Mouse (Mus musculus): ENCODE data around the gene Cdh18. TPM values are rescaled to one million over a fixed set of nuclear protein-coding genes. Genes with fewer than 3 reads are reported as not detected.

Cdh18 gene
- polyA plus RNA-seq, 1 experiment from 2014 or later: 5.8 TPM

GRCm38 (mm10) chr15:22776346-22776745 lies 227.5 kb downstream of the Cdh18 start:
- H3K4me1 ChIP-seq (replicated peaks): no peaks in the 10 kb centered on the region
- no peak overlapping the region for H3K4me2 ChIP-seq
- H3K36me3 ChIP-seq: no peaks in the 10 kb centered on the region
- H3K9me3 ChIP-seq: no peaks in the 10 kb centered on the region
- H3K4me3 ChIP-seq: no peak overlapping the region
- WGBS: 89% methylated on average over 4 of the region's 4 CpGs
- H3K27ac ChIP-seq (replicated peaks): no peak overlapping the region
- H3K9ac ChIP-seq: no peak overlapping the region
- ATAC-seq (ENCODE audit: low read depth): no peak
- no peaks in the 10 kb centered on the region for H3K27me3 ChIP-seq

- no peaks in the 10 kb centered on the region for H3K9me3 ChIP-seq
- H3K4me1 ChIP-seq (replicated peaks): no peaks in the 10 kb centered on the region
- no peak overlapping the region for H3K4me2 ChIP-seq
- H3K36me3 ChIP-seq: no peaks in the 10 kb centered on the region
- no peak for ATAC-seq (ENCODE audit: low read depth)
- H3K27ac ChIP-seq (replicated peaks): no peak overlapping the region
- no peaks in the 10 kb centered on the region for H3K27me3 ChIP-seq
- H3K4me3 ChIP-seq: no peak overlapping the region
- WGBS: 54% methylated on average over 6 of the region's 6 CpGs
- no peak overlapping the region for H3K9ac ChIP-seq
Observed at GRCm38 (mm10) chr15:22789696-22790095, 240.9 kb downstream of the Cdh18 start.

GRCm38 (mm10) chr15:22791791-22792190 lies 243.0 kb downstream of the Cdh18 start:
- Histone ChIP-seq H3K4me3 (no peak overlapping the region), H3K4me1 (replicated peaks) (no peaks in the 10 kb centered on the region), H3K27ac (replicated peaks) (no peak overlapping the region), H3K9ac (no peak overlapping the region), H3K9me3 (no peaks in the 10 kb centered on the region), H3K36me3 (no peaks in the 10 kb centered on the region), H3K4me2 (no peak overlapping the region), H3K27me3 (no peaks in the 10 kb centered on the region)
- ATAC-seq (ENCODE audit: low read depth): no peak
- WGBS: 92% methylated on average over 3 of the region's 3 CpGs

- Histone ChIP-seq H3K9me3 (no peaks in the 10 kb centered on the region), H3K27me3 (no peaks in the 10 kb centered on the region), H3K4me3 (no peak overlapping the region), H3K36me3 (no peaks in the 10 kb centered on the region), H3K4me2 (no peak overlapping the region), H3K4me1 (replicated peaks) (no peaks in the 10 kb centered on the region), H3K9ac (no peak overlapping the region), H3K27ac (replicated peaks) (no peak overlapping the region)
- no peak for ATAC-seq (ENCODE audit: low read depth)
Observed at GRCm38 (mm10) chr15:22833127-22833526, 284.3 kb downstream of the Cdh18 start.

GRCm38 (mm10) chr15:22837173-22837572 lies 288.4 kb downstream of the Cdh18 start:
- H3K36me3 ChIP-seq: no peaks in the 10 kb centered on the region
- H3K4me2 ChIP-seq: no peak overlapping the region
- H3K4me1 ChIP-seq (replicated peaks): no peaks in the 10 kb centered on the region
- WGBS: 76% methylated on average over 1 of the region's 1 CpGs
- H3K9me3 ChIP-seq: no peaks in the 10 kb centered on the region
- no peak overlapping the region for H3K9ac ChIP-seq
- H3K27ac ChIP-seq (replicated peaks): no peak overlapping the region
- H3K27me3 ChIP-seq: no peaks in the 10 kb centered on the region
- H3K4me3 ChIP-seq: no peak overlapping the region
- no peak for ATAC-seq (ENCODE audit: low read depth)

GRCm38 (mm10) chr15:22857704-22858103 lies 308.9 kb downstream of the Cdh18 start:
- Histone ChIP-seq H3K4me3 (no peak overlapping the region), H3K9ac (no peak overlapping the region), H3K36me3 (no peaks in the 10 kb centered on the region), H3K4me2 (no peak overlapping the region), H3K4me1 (replicated peaks) (no peaks in the 10 kb centered on the region), H3K9me3 (no peaks in the 10 kb centered on the region), H3K27me3 (no peaks in the 10 kb centered on the region), H3K27ac (replicated peaks) (no peak overlapping the region)
- ATAC-seq (ENCODE audit: low read depth): no peak

- Histone ChIP-seq H3K27ac (replicated peaks) (no peak overlapping the region), H3K4me3 (no peak overlapping the region), H3K36me3 (no peaks in the 10 kb centered on the region), H3K9me3 (no peaks in the 10 kb centered on the region), H3K9ac (no peak overlapping the region), H3K4me2 (no peak overlapping the region), H3K27me3 (no peaks in the 10 kb centered on the region), H3K4me1 (replicated peaks) (no peaks in the 10 kb centered on the region)
- ATAC-seq (ENCODE audit: low read depth): no peak
- WGBS: 70% methylated on average over 1 of the region's 1 CpGs
Observed at GRCm38 (mm10) chr15:22870679-22871078, 321.9 kb downstream of the Cdh18 start.

- Histone ChIP-seq H3K9ac (no peak overlapping the region), H3K27ac (replicated peaks) (no peak overlapping the region), H3K4me1 (replicated peaks) (no peaks in the 10 kb centered on the region), H3K9me3 (no peaks in the 10 kb centered on the region), H3K36me3 (no peaks in the 10 kb centered on the region), H3K4me2 (no peak overlapping the region), H3K27me3 (no peaks in the 10 kb centered on the region), H3K4me3 (no peak overlapping the region)
- WGBS: 78% methylated on average over 4 of the region's 4 CpGs
- no peak for ATAC-seq (ENCODE audit: low read depth)
Observed at GRCm38 (mm10) chr15:22897724-22898123, 348.9 kb downstream of the Cdh18 start.

GRCm38 (mm10) chr15:22898208-22898607 lies 349.4 kb downstream of the Cdh18 start:
- H3K9me3 ChIP-seq: no peaks in the 10 kb centered on the region
- no peak overlapping the region for H3K9ac ChIP-seq
- no peaks in the 10 kb centered on the region for H3K4me1 ChIP-seq (replicated peaks)
- 85% methylated on average over 4 of the region's 4 CpGs for WGBS
- no peak overlapping the region for H3K4me3 ChIP-seq
- no peaks in the 10 kb centered on the region for H3K36me3 ChIP-seq
- no peak for ATAC-seq (ENCODE audit: low read depth)
- no peak overlapping the region for H3K27ac ChIP-seq (replicated peaks)
- no peak overlapping the region for H3K4me2 ChIP-seq
- no peaks in the 10 kb centered on the region for H3K27me3 ChIP-seq

- H3K4me1 ChIP-seq (replicated peaks): no peaks in the 10 kb centered on the region
- no peak overlapping the region for H3K9ac ChIP-seq
- H3K27ac ChIP-seq (replicated peaks): no peak overlapping the region
- H3K4me3 ChIP-seq: no peak overlapping the region
- H3K36me3 ChIP-seq: no peaks in the 10 kb centered on the region
- H3K4me2 ChIP-seq: no peak overlapping the region
- no peak for ATAC-seq (ENCODE audit: low read depth)
- H3K27me3 ChIP-seq: no peaks in the 10 kb centered on the region
- no peaks in the 10 kb centered on the region for H3K9me3 ChIP-seq
Observed at GRCm38 (mm10) chr15:22914444-22914843, 365.6 kb downstream of the Cdh18 start.

- ATAC-seq (ENCODE audit: low read depth): no peak
- Histone ChIP-seq H3K27me3 (no peaks in the 10 kb centered on the region), H3K9ac (no peak overlapping the region), H3K4me1 (replicated peaks) (no peaks in the 10 kb centered on the region), H3K4me2 (no peak overlapping the region), H3K4me3 (no peak overlapping the region), H3K36me3 (no peaks in the 10 kb centered on the region), H3K9me3 (no peaks in the 10 kb centered on the region), H3K27ac (replicated peaks) (no peak overlapping the region)
- WGBS: 58% methylated on average over 4 of the region's 4 CpGs
Observed at GRCm38 (mm10) chr15:22934293-22934692, 385.5 kb downstream of the Cdh18 start.

GRCm38 (mm10) chr15:22947234-22947633 lies 398.4 kb downstream of the Cdh18 start:
- Histone ChIP-seq H3K9me3 (no peaks in the 10 kb centered on the region), H3K9ac (no peak overlapping the region), H3K4me3 (no peak overlapping the region), H3K4me1 (replicated peaks) (no peaks in the 10 kb centered on the region), H3K36me3 (no peaks in the 10 kb centered on the region), H3K27ac (replicated peaks) (no peak overlapping the region), H3K4me2 (no peak overlapping the region), H3K27me3 (no peaks in the 10 kb centered on the region)
- 88% methylated on average over 1 of the region's 1 CpGs for WGBS
- no peak for ATAC-seq (ENCODE audit: low read depth)

GRCm38 (mm10) chr15:22969424-22969823 lies 420.6 kb downstream of the Cdh18 start:
- Histone ChIP-seq H3K4me3 (no peak overlapping the region), H3K27ac (replicated peaks) (no peak overlapping the region), H3K4me1 (replicated peaks) (no peaks in the 10 kb centered on the region), H3K27me3 (no peaks in the 10 kb centered on the region), H3K36me3 (no peaks in the 10 kb centered on the region), H3K9me3 (no peaks in the 10 kb centered on the region), H3K9ac (no peak overlapping the region), H3K4me2 (no peak overlapping the region)
- WGBS: 74% methylated on average over 11 of the region's 11 CpGs
- no peak for ATAC-seq (ENCODE audit: low read depth)
